Mouse (Mus musculus) limb, embryonic 10.5 days (tissue): ENCODE results near the gene Pde7b. TPM values are rescaled to one million over a fixed set of nuclear protein-coding genes. Genes with fewer than 3 reads are reported as not detected.
A peak's percentile ranks its signal among the peaks of the same experiment; 100 is the strongest.

ENCODE experiments used
- DNase-seq: peaks from one replicate; pipeline ENCODE4 v3.0.0-alpha.2; 2017; ENCODE audit warnings: low spot score
- H3K27ac ChIP-seq: fragments of 300-500 bp; sonication (generic); 2 replicates; pipeline ENCODE4 v1.5.1; 2016; ENCODE audit warnings: mild to moderate bottlenecking
- H3K27me3 ChIP-seq: fragments of 300-500 bp; sonication (generic); 2 replicates; pipeline ENCODE4 v1.6.1; 2016; ENCODE audit warnings: low read depth, mild to moderate bottlenecking; ENCODE audit not compliant: poor library complexity, severe bottlenecking
- H3K36me3 ChIP-seq: fragments of 300-500 bp; sonication (generic); 2 replicates; pipeline ENCODE4 v1.6.1; 2016; ENCODE audit warnings: mild to moderate bottlenecking, moderate library complexity
- H3K4me1 ChIP-seq: fragments of 300-500 bp; sonication (generic); 2 replicates; pipeline ENCODE4 v1.6.1; 2016
- H3K4me3 ChIP-seq: fragments of 300-500 bp; sonication (generic); 2 replicates; pipeline ENCODE4 v1.5.1; 2016; ENCODE audit warnings: mild to moderate bottlenecking, moderate library complexity
- H3K9me3 ChIP-seq: fragments of 300-500 bp; sonication (generic); replicated peaks from 2 replicates; pipeline ENCODE4 v1.6.1; 2016; ENCODE audit warnings: mild to moderate bottlenecking
- WGBS: fragments of 180-500 bp; shearing (Covaris S2); methylation state at CpG from one replicate; pipeline ENCODE4 v1.1.7; 2016; 5-methylcytosine and 5-hydroxymethylcytosine counted together
- polyA plus RNA-seq: library from polyadenylated mRNA; unstranded; fragments of >200 nt; fragmentation: Nextera tagmentation; extraction: Ambion mirVana; gene quantifications from 2 replicates; pipeline ENCODE4 v1.2.1, GENCODE M21; 2016

Gene Pde7b
- polyA plus RNA-seq, 1 experiment from 2014 or later = 2.1 TPM

- Histone ChIP-seq H3K4me3 (no peak overlapping the region), H3K4me1 (no peaks in the 10 kb centered on the region), H3K27me3 (no peaks in the 10 kb centered on the region), H3K9me3 (no peaks in the 10 kb centered on the region; the same call in 1 of the 2 replicates), H3K27ac (no peak overlapping the region), H3K36me3 (no peaks in the 10 kb centered on the region)
- DNase-seq = no peak
- 98% methylated on average over 5 of the region's 5 CpGs for WGBS
These were observed 352.8 kb downstream of the Pde7b start for GRCm38 (mm10) chr10:20372046-20372445.

- peaks cover 28% of the 10 kb centered on the region for H3K36me3 ChIP-seq
- H3K27me3 ChIP-seq = no peaks in the 10 kb centered on the region
- H3K9me3 ChIP-seq = no peaks in the 10 kb centered on the region
- H3K27ac ChIP-seq = no peak overlapping the region
- WGBS = 71% methylated on average over 4 of the region's 4 CpGs
- no peak for DNase-seq
- H3K4me3 ChIP-seq = no peak overlapping the region
- no peaks in the 10 kb centered on the region for H3K4me1 ChIP-seq
These were observed 362.3 kb downstream of the Pde7b start for GRCm38 (mm10) chr10:20362450-20363118.

- 63% methylated on average over 10 of the region's 10 CpGs for WGBS
- no peaks in the 10 kb centered on the region for H3K27me3 ChIP-seq
These were observed 363.1 kb downstream of the Pde7b start for GRCm38 (mm10) chr10:20361542-20362449.

DNA sequence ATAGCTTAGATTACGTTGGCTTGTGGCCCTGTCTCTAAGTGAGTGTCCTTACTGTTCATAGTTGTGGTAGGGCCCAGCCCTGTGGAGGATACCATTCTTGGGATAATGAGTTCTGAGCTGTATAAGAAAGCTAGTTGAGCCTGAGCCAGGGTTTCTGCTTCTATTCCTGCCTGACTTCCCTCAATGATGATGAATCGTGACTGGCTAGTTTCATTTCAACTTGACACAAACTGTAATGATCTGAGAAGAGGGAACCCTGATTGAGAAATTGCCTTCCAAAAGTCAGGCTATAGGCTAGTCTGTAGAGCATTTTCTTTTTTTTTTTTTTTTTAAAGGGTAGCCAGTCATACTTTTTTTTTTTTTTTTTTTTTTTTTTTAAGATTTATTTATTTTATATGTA, 376.0 kb downstream of the Pde7b start:
- Histone ChIP-seq H3K27ac (no peak overlapping the region), H3K9me3 (no peaks in the 10 kb centered on the region), H3K36me3 (peaks cover 27% of the 10 kb centered on the region), H3K27me3 (no peaks in the 10 kb centered on the region), H3K4me3 (0 out of 2 replicates have a peak overlapping the region, but pooled peaks have one; percentile 84), H3K4me1 (peaks cover 8% of the 10 kb centered on the region; the same call in 1 of the 2 replicates)
- no peak for DNase-seq
- 92% methylated on average over 2 of the region's 2 CpGs for WGBS

More at GRCm38 (mm10) chr10:20361542-20362449, 363.1 kb downstream of the Pde7b start:
- H3K27ac ChIP-seq = no peak overlapping the region
- no peak for DNase-seq
- H3K36me3 ChIP-seq = peaks cover 36% of the 10 kb centered on the region
- H3K4me1 ChIP-seq = no peaks in the 10 kb centered on the region
- no peak overlapping the region for H3K4me3 ChIP-seq
- H3K9me3 ChIP-seq = no peaks in the 10 kb centered on the region

Other genes starting within 250 kb of the Pde7b start
- 8.6 and 10.4 TPM in 2 replicates for gene Ahi1, start 227.5 kb upstream of the Pde7b start, polyA plus RNA-seq